Mouse (Mus musculus) heart, embryonic 13.5 days (tissue): Measurements from ENCODE around the gene Dnaja4. TPM values are rescaled to one million over a fixed set of nuclear protein-coding genes. Genes with fewer than 3 reads are reported as not detected.

Experiments used
- ATAC-seq: fragments of 200-750 bp; cut with Nextera tagmentation; 2 replicates; pipeline ENCODE4 v1.8.0; 2017; ENCODE audit warnings: moderate TSS enrichment; ENCODE audit not compliant: insufficient number of reproducible peaks, low FRiP score, low TSS enrichment; ENCODE audit errors: extremely low read depth
- H3K27ac ChIP-seq: fragments of 300-500 bp; sonication (generic); replicated peaks from 2 replicates; pipeline ENCODE4 v1.5.1; 2015; ENCODE audit warnings: moderate library complexity, mild to moderate bottlenecking, inconsistent platforms
- H3K27me3 ChIP-seq: fragments of 300-500 bp; sonication (generic); replicated peaks from 2 replicates; pipeline ENCODE4 v1.6.1; 2015; ENCODE audit warnings: mild to moderate bottlenecking, inconsistent platforms
- H3K36me3 ChIP-seq: fragments of 300-500 bp; sonication (generic); 2 replicates; pipeline ENCODE4 v1.6.1; 2015; ENCODE audit warnings: mild to moderate bottlenecking, inconsistent platforms
- H3K4me1 ChIP-seq: fragments of 300-500 bp; sonication (generic); 2 replicates; pipeline ENCODE4 v1.6.1; 2015; ENCODE audit warnings: inconsistent platforms
- H3K4me2 ChIP-seq: fragments of 300-500 bp; sonication (generic); 2 replicates; pipeline ENCODE4 v1.6.1; 2015; ENCODE audit warnings: inconsistent platforms, mild to moderate bottlenecking, moderate library complexity
- H3K4me3 ChIP-seq: fragments of 300-500 bp; sonication (generic); 2 replicates; pipeline ENCODE4 v1.5.1; 2015; ENCODE audit warnings: moderate library complexity, mild to moderate bottlenecking, inconsistent platforms
- H3K9ac ChIP-seq: fragments of 300-500 bp; sonication (generic); 2 replicates; pipeline ENCODE4 v1.6.1; 2015; ENCODE audit warnings: inconsistent platforms, mild to moderate bottlenecking, moderate library complexity
- H3K9me3 ChIP-seq: fragments of 300-500 bp; sonication (generic); 2 replicates; pipeline ENCODE4 v1.6.1; 2016; ENCODE audit warnings: inconsistent platforms
- WGBS: fragments of 180-500 bp; shearing (Covaris S2); methylation state at CpG from one replicate; pipeline ENCODE4 v1.1.7; 2015; ENCODE audit warnings: mixed read lengths; 5-methylcytosine and 5-hydroxymethylcytosine counted together
- polyA plus RNA-seq: library from polyadenylated mRNA; unstranded; fragments of >200 nt; fragmentation: Nextera tagmentation; extraction: Ambion mirVana; gene quantifications from 2 replicates; pipeline ENCODE4 v1.2.1, GENCODE M21; 2015

Dnaja4 gene
- 23.2 and 27.2 TPM in 2 replicates for polyA plus RNA-seq

DNA sequence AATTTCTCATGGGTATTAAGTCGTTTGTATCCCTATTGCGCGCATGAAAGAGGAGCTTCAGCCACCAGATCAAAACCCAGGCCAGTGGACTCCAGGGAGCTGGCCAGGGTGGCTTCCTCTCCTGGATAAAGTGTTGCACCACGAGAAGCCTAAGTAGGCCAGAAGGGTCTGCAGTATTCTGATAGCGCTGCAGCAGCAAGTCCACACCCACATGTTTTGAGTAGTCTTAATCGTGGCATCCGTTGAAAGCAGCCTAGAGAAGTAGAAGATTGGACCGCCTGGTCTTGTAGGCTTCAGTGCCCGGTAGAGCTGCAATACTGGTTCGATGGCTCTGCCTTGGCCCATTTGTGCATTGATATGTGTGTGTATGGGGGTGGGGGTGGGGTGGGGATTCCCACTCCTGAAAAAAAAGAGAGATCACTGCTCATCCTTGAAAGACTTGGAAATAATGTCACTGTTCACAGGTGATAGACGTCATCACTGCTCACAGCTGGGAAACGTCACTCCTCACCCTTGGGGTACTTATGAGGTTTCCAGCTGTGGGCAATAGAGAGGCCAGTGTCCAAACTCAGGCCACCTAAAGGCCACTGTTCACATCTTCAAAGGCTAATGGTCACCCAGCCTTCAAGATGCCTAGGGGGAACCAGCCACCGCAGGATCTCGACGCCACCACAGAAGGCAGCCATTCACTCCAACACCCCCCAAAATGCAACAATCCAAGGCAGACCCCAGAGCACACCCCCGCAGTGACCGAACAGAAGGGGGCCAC is at the start of gene Dnaja4:
Gene Dnaja4, plus strand, starts transcription at position 556 of the 769 bp plus-strand sequence.
- peak within 1 kb of the TSS; percentile 92 for H3K4me2 ChIP-seq
- peaks cover 47% of the 10 kb centered on the region for H3K4me1 ChIP-seq
- WGBS: 44% methylated on average over 17 of the region's 17 CpGs
- H3K9me3 ChIP-seq: no peaks in the 10 kb centered on the region
- peak within 1 kb of the TSS; percentile 79 for H3K4me3 ChIP-seq
- H3K27me3 ChIP-seq: peaks cover 6% of the 10 kb centered on the region
- H3K9ac ChIP-seq: peak within 1 kb of the TSS; percentile 93
- H3K27ac ChIP-seq: peak within 1 kb of the TSS; percentile 90
- no peaks in the 10 kb centered on the region for H3K36me3 ChIP-seq
- no peak for ATAC-seq

DNA sequence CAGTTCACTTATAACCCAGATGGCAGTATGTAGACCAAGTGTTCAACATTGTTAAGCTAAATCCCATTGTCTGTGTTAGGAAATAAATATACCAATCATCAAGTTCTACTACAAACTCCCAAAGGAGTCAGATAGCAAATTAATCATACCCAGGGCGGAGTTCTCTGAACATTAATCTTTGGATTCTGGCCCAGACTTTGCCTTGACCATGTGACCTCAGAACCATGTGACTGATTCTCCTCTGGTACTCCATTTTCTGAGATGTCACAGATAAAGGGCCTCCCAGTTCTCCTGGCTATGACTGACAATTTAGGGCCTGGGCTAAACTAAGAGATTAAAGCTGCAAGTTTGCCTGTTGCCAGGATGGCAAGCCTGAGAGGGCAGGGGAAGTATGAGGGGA is 49.3 kb upstream of the Dnaja4 start:
- no peaks in the 10 kb centered on the region for H3K4me1 ChIP-seq
- no peak overlapping the region for H3K4me2 ChIP-seq
- H3K36me3 ChIP-seq: no peaks in the 10 kb centered on the region
- no peaks in the 10 kb centered on the region for H3K9me3 ChIP-seq
- H3K9ac ChIP-seq: no peak overlapping the region
- no peak for ATAC-seq
- H3K4me3 ChIP-seq: no peak overlapping the region
- peaks cover 7% of the 10 kb centered on the region; the same call in 1 of the 2 replicates for H3K27me3 ChIP-seq
- 71% methylated on average over 1 of the region's 1 CpGs for WGBS
- H3K27ac ChIP-seq: no peak overlapping the region

- WGBS: 71% methylated on average over 2 of the region's 2 CpGs
- Histone ChIP-seq H3K36me3 (no peaks in the 10 kb centered on the region), H3K27ac (no peak overlapping the region), H3K27me3 (no peaks in the 10 kb centered on the region), H3K4me3 (no peak overlapping the region), H3K4me2 (no peak overlapping the region), H3K9me3 (no peaks in the 10 kb centered on the region), H3K4me1 (no peaks in the 10 kb centered on the region), H3K9ac (no peak overlapping the region)
- no peak for ATAC-seq
These were observed 45.9 kb upstream of the Dnaja4 start for GRCm38 (mm10) chr9:54652778-54653177.

GRCm38 (mm10) chr9:54655846-54656245 is 42.8 kb upstream of the Dnaja4 start:
- 76% methylated on average over 2 of the region's 2 CpGs for WGBS
- ATAC-seq: no peak
- H3K4me3 ChIP-seq: no peak overlapping the region

GRCm38 (mm10) chr9:54656402-54656801 is 42.3 kb upstream of the Dnaja4 start:
- no peaks in the 10 kb centered on the region for H3K27me3 ChIP-seq
- H3K4me1 ChIP-seq: peaks cover 1% of the 10 kb centered on the region; the same call in 1 of the 2 replicates
- no peaks in the 10 kb centered on the region for H3K9me3 ChIP-seq
- H3K9ac ChIP-seq: no peak overlapping the region
- no peak for ATAC-seq
- no peak overlapping the region for H3K4me2 ChIP-seq
- H3K36me3 ChIP-seq: no peaks in the 10 kb centered on the region
- no peak overlapping the region for H3K27ac ChIP-seq
- WGBS: 77% methylated on average over 6 of the region's 6 CpGs
- H3K4me3 ChIP-seq: no peak overlapping the region

More at GRCm38 (mm10) chr9:54655846-54656245, 42.8 kb upstream of the Dnaja4 start:
- Histone ChIP-seq H3K4me2 (no peak overlapping the region), H3K27ac (no peak overlapping the region), H3K9ac (no peak overlapping the region), H3K9me3 (no peaks in the 10 kb centered on the region), H3K4me1 (no peaks in the 10 kb centered on the region), H3K36me3 (no peaks in the 10 kb centered on the region), H3K27me3 (no peaks in the 10 kb centered on the region)

GRCm38 (mm10) chr9:54658773-54659172 is 39.9 kb upstream of the Dnaja4 start:
- H3K36me3 ChIP-seq: no peaks in the 10 kb centered on the region
- H3K9ac ChIP-seq: no peak overlapping the region
- 43% methylated on average over 6 of the region's 6 CpGs for WGBS

GRCm38 (mm10) chr9:54661605-54662377 is 36.9 kb upstream of the Dnaja4 start, which contains the start of gene Acsbg1:
Gene Acsbg1 (minus strand): TSS chr9:54661870.
- Histone ChIP-seq H3K27me3 (no peaks in the 10 kb centered on the region), H3K9me3 (no peaks in the 10 kb centered on the region), H3K4me3 (no peak within 1 kb of the TSS), H3K4me1 (peaks cover 8% of the 10 kb centered on the region), H3K36me3 (no peaks in the 10 kb centered on the region), H3K9ac (no peak within 1 kb of the TSS), H3K4me2 (peak within 1 kb of the TSS; percentile 27), H3K27ac (no peak within 1 kb of the TSS)
- 26% methylated on average over 10 of the region's 10 CpGs for WGBS
- ATAC-seq: no peak

More at GRCm38 (mm10) chr9:54658773-54659172, 39.9 kb upstream of the Dnaja4 start:
- H3K4me2 ChIP-seq: no peak overlapping the region
- H3K4me1 ChIP-seq: peaks cover 8% of the 10 kb centered on the region
- H3K27me3 ChIP-seq: no peaks in the 10 kb centered on the region
- H3K4me3 ChIP-seq: no peak overlapping the region
- H3K27ac ChIP-seq: no peak overlapping the region
- no peak for ATAC-seq
- no peaks in the 10 kb centered on the region for H3K9me3 ChIP-seq

- ATAC-seq: no peak
- Histone ChIP-seq H3K4me1 (peaks cover 8% of the 10 kb centered on the region), H3K9me3 (no peaks in the 10 kb centered on the region), H3K36me3 (no peaks in the 10 kb centered on the region), H3K4me2 (no peak overlapping the region), H3K9ac (no peak overlapping the region), H3K27ac (no peak overlapping the region), H3K27me3 (no peaks in the 10 kb centered on the region), H3K4me3 (no peak overlapping the region)
- 75% methylated on average over 9 of the region's 9 CpGs for WGBS
These were observed 34.3 kb upstream of the Dnaja4 start for GRCm38 (mm10) chr9:54664358-54664757.

- H3K27me3 ChIP-seq: no peaks in the 10 kb centered on the region
- H3K9me3 ChIP-seq: no peaks in the 10 kb centered on the region
- no peaks in the 10 kb centered on the region for H3K36me3 ChIP-seq
- H3K4me1 ChIP-seq: peaks cover 8% of the 10 kb centered on the region
- no peak overlapping the region for H3K27ac ChIP-seq
- no peak overlapping the region for H3K4me2 ChIP-seq
- 86% methylated on average over 3 of the region's 3 CpGs for WGBS
- no peak for ATAC-seq
- H3K4me3 ChIP-seq: no peak overlapping the region
- H3K9ac ChIP-seq: no peak overlapping the region
These were observed 32.6 kb upstream of the Dnaja4 start for GRCm38 (mm10) chr9:54666116-54666515.

GRCm38 (mm10) chr9:54668455-54668854 is 30.2 kb upstream of the Dnaja4 start:
- H3K36me3 ChIP-seq: no peaks in the 10 kb centered on the region
- no peak overlapping the region for H3K27ac ChIP-seq
- H3K4me1 ChIP-seq: no peaks in the 10 kb centered on the region
- H3K27me3 ChIP-seq: no peaks in the 10 kb centered on the region
- H3K9me3 ChIP-seq: no peaks in the 10 kb centered on the region
- H3K4me2 ChIP-seq: no peak overlapping the region
- WGBS: 79% methylated on average over 4 of the region's 4 CpGs
- no peak for ATAC-seq
- no peak overlapping the region for H3K4me3 ChIP-seq
- no peak overlapping the region for H3K9ac ChIP-seq

- no peak for ATAC-seq
- WGBS: 84% methylated on average over 3 of the region's 3 CpGs
- H3K9me3 ChIP-seq: no peaks in the 10 kb centered on the region
- H3K4me1 ChIP-seq: no peaks in the 10 kb centered on the region
- no peak overlapping the region for H3K9ac ChIP-seq
- no peak overlapping the region for H3K27ac ChIP-seq
- no peak overlapping the region for H3K4me3 ChIP-seq
- no peak overlapping the region for H3K4me2 ChIP-seq
- no peaks in the 10 kb centered on the region for H3K36me3 ChIP-seq
- peaks cover under 1% of the 10 kb centered on the region; the same call in 1 of the 2 replicates for H3K27me3 ChIP-seq
These were observed 26.7 kb upstream of the Dnaja4 start for GRCm38 (mm10) chr9:54671962-54672361.
